Mouse (Mus musculus) ES-E14 (cell line): ENCODE data around the gene Pabpc1l. TPM values are rescaled to one million over a fixed set of nuclear protein-coding genes. Genes with fewer than 3 reads are reported as not detected.

ENCODE experiments used
- DNase-seq: peaks from one replicate; pipeline ENCODE4 v3.0.0-alpha.2; 2013; ENCODE audit warnings: low read depth, low spot score
- H3K27ac ChIP-seq: 2 replicates; pipeline ENCODE4 v1.5.1; 2012; ENCODE audit warnings: low read depth, mild to moderate bottlenecking, low read length, moderate library complexity, mixed read lengths; ENCODE audit not compliant: poor library complexity, insufficient read depth, severe bottlenecking
- H3K36me3 ChIP-seq: 2 replicates; pipeline ENCODE4 v1.6.1; 2012; ENCODE audit warnings: mild to moderate bottlenecking, low read length, moderate library complexity, mixed read lengths; ENCODE audit not compliant: control insufficient read depth, poor library complexity, insufficient read depth, severe bottlenecking
- H3K4me1 ChIP-seq, 2 experiments: fragments of 150-350 bp in 1 of 2; sonication (generic) in 1 of 2; 2 replicates each; pipeline ENCODE4 v1.6.1; 2012; ENCODE audit warnings: low read length in 2 of 2, mild to moderate bottlenecking in 1 of 2, mixed read lengths in 1 of 2; ENCODE audit not compliant: control insufficient read depth in 2 of 2, insufficient read depth in 2 of 2, poor library complexity in 1 of 2
- H3K4me3 ChIP-seq, 2 experiments: fragments of 150-350 bp in 1 of 2; sonication (generic) in 1 of 2; 2 replicates each; pipeline ENCODE4 v1.5.1; 2012; ENCODE audit warnings: low read length in 2 of 2, low read depth in 1 of 2, mild to moderate bottlenecking in 1 of 2, mixed read lengths in 1 of 2; ENCODE audit not compliant: insufficient read depth in 1 of 2, poor library complexity in 1 of 2, severe bottlenecking in 1 of 2
- H3K9ac ChIP-seq: 2 replicates; pipeline ENCODE4 v1.6.1; 2012; ENCODE audit warnings: low read depth, mild to moderate bottlenecking, low read length, mixed read lengths; ENCODE audit not compliant: poor library complexity, insufficient read depth, severe bottlenecking
- H3K9me3 ChIP-seq: fragments of 150-350 bp; sonication (generic); 2 replicates; pipeline ENCODE4 v1.6.1; 2012; ENCODE audit warnings: low read depth, mild to moderate bottlenecking, low read length; ENCODE audit not compliant: control insufficient read depth, insufficient read depth
- CHD2 ChIP-seq: IDR thresholded peaks from 2 replicates; pipeline ENCODE4 v1.6.1; 2014; ENCODE audit warnings: mild to moderate bottlenecking, low read depth, low read length, inconsistent platforms
- HCFC1 ChIP-seq: IDR thresholded peaks from 2 replicates; pipeline ENCODE4 v1.6.1; 2012; ENCODE audit warnings: low read length, inconsistent platforms, borderline replicate concordance; ENCODE audit not compliant: insufficient read depth
- MAFK ChIP-seq: IDR thresholded peaks from 2 replicates; pipeline ENCODE4 v1.6.1; 2014; ENCODE audit warnings: mild to moderate bottlenecking, low read depth, low read length, inconsistent platforms; ENCODE audit not compliant: insufficient read depth
- ZC3H11A ChIP-seq: IDR thresholded peaks from 2 replicates; pipeline ENCODE4 v1.6.1; 2012; ENCODE audit warnings: low read depth, mild to moderate bottlenecking, inconsistent platforms, low read length, borderline replicate concordance
- ZNF384 ChIP-seq: IDR thresholded peaks from 2 replicates; pipeline ENCODE4 v1.6.1; 2012; ENCODE audit warnings: low read depth, low read length, inconsistent platforms
- in situ Hi-C, 2 experiments: fragments of 600-800 bp; cut with MboI; formaldehyde crosslinking; loops; one replicate each; pipeline ENCODE4 v1.15.1; 2025; ENCODE audit warnings: low sequenced_read_pairs in 2 of 2, inconsistent platforms in 1 of 2; ENCODE audit not compliant: unreplicated experiment in 2 of 2
- total RNA-seq: library from RNA; depleted of rRNA; stranded (reverse); fragments of 300-350 nt; gene quantifications from 2 replicates; pipeline ENCODE4 v1.2.3, GENCODE M21; 2012

Gene Pabpc1l
- total RNA-seq, 1 experiment, result not detected

GRCm38 (mm10) chr2:164083609-164084341 is 58.5 kb downstream of the Pabpc1l start:
- H3K4me1 ChIP-seq, result no peaks in the 10 kb centered on the region
- in situ Hi-C loops, result no loop called here
- no peak overlapping the region for H3K27ac ChIP-seq
- no peaks in the 10 kb centered on the region for H3K9me3 ChIP-seq
- peaks cover 33% of the 10 kb centered on the region for H3K36me3 ChIP-seq
- H3K4me3 ChIP-seq, result no peak overlapping the region
- H3K9ac ChIP-seq, result no peak overlapping the region
- DNase-seq, result no peak
- TF ChIP-seq ZNF384 (no peak), MAFK (no peak), CHD2 (no peak), ZC3H11A (no peak), HCFC1 (no peak)

DNA sequence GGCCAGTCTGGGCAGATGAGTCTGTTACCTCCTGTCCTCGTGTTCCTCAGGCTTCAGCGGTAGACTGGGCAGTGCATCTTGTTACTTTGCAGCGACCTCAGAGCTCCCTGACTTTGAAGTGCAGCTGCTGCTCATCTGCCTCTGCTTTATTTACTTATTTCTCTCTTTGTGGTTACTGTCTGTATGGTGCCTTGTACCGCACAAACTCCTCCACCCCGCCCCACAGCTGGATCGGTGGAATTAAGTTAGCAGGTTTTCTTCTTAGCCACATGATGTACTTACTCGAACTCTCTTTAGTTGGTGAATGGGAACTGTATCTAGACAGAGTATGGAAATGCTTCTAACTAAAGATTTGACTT is 59.1 kb downstream of the Pabpc1l start:
- H3K9me3 ChIP-seq, result no peaks in the 10 kb centered on the region
- H3K36me3 ChIP-seq, result peaks cover 36% of the 10 kb centered on the region

DNA sequence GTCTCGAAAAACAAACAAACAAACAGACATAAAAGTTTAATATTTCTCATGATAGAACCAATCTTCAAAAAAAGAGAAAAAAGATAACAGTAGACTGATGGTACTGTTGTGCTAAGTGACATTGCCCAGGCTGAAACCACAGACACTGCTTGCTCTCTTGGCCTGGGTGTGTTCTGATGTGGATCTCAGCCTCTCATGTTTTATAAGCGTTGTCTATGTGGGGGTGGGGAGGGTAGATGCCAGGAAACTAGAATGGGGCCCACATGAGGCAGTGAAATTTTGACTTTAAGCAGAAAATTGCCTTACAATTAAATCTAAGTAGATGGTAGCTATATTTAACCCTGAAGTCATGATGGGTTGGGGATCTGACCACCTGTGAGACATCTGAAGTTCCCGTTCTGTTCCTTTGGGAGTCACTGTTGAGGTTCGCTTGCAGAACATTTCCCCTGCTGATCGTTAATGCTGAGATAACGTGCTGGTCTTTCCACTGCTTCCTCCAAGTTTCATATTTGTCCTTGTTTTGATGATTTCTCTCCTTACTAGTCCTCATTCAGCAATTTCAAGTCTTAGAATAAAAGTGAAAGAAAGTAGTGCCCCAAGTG is 62.3 kb downstream of the Pabpc1l start:
- Histone ChIP-seq H3K27ac (no peak overlapping the region), H3K4me3 (no peak overlapping the region), H3K36me3 (peaks cover 26% of the 10 kb centered on the region), H3K9me3 (no peaks in the 10 kb centered on the region), H3K9ac (no peak overlapping the region), H3K4me1 (no peaks in the 10 kb centered on the region)
- no peak for DNase-seq
- TF ChIP-seq CHD2 (no peak), ZNF384 (no peak), HCFC1 (no peak), MAFK (no peak)
- in situ Hi-C loops, result no loop called here

More for the DNA sequence above, 59.1 kb downstream of the Pabpc1l start:
- in situ Hi-C loops, result no loop called here
- no peak for DNase-seq
- TF ChIP-seq ZNF384 (no peak), CHD2 (no peak), HCFC1 (no peak), MAFK (no peak), ZC3H11A (no peak)
- H3K27ac ChIP-seq, result no peak overlapping the region
- no peak overlapping the region for H3K9ac ChIP-seq
- no peak overlapping the region for H3K4me3 ChIP-seq
- H3K4me1 ChIP-seq, result no peaks in the 10 kb centered on the region

DNA sequence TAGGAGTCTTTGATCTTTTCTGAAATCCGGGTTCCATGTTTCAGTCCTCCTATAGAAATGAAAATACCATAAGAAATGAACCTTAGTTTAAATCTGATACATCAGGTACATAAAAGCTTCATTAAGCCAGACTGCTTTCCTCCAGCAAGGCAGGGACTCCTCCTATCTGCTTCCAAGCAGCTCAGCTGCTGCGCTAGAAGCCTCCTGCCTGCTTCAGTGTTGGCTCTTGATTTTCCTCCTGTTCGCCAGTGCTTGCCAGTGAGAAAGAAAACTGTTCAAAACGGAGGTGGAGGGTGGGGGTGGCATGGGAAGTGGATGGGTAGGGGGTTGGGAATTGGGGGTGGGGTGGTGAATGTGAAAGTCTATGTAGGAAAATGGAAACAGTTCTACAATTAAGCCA is 64.3 kb downstream of the Pabpc1l start:
- no peak overlapping the region for H3K4me3 ChIP-seq
- no peak overlapping the region for H3K27ac ChIP-seq
- no peak overlapping the region for H3K9ac ChIP-seq
- H3K4me1 ChIP-seq, result no peaks in the 10 kb centered on the region
- in situ Hi-C loops, result no loop called here
- no peak for TF ChIP-seq HCFC1
- no peak for TF ChIP-seq MAFK
- TF ChIP-seq CHD2, result no peak
- no peak for TF ChIP-seq ZC3H11A
- no peaks in the 10 kb centered on the region for H3K9me3 ChIP-seq
- DNase-seq, result no peak
- H3K36me3 ChIP-seq, result peaks cover 15% of the 10 kb centered on the region

GRCm38 (mm10) chr2:164094152-164094551 is 68.9 kb downstream of the Pabpc1l start:
- H3K4me3 ChIP-seq, result no peak overlapping the region
- H3K9ac ChIP-seq, result no peak overlapping the region
- in situ Hi-C loops, result no loop called here
- TF ChIP-seq ZC3H11A (no peak), MAFK (no peak), ZNF384 (no peak), CHD2 (no peak), HCFC1 (no peak)
- DNase-seq, result no peak
- H3K36me3 ChIP-seq, result peaks cover 18% of the 10 kb centered on the region
- no peaks in the 10 kb centered on the region for H3K4me1 ChIP-seq
- H3K27ac ChIP-seq, result no peak overlapping the region
- no peaks in the 10 kb centered on the region for H3K9me3 ChIP-seq
